Mouse (Mus musculus) heart, embryonic 10.5 days (tissue): ENCODE data around the gene Snhg11. TPM values are rescaled to one million over a fixed set of nuclear protein-coding genes. Genes with fewer than 3 reads are reported as not detected.
A peak's percentile ranks its signal among the peaks of the same experiment; 100 is the strongest.

Experiments used
- DNase-seq: peaks from one replicate; pipeline ENCODE4 v3.0.0-alpha.2; 2017; ENCODE audit warnings: low spot score
- H3K27ac ChIP-seq: fragments of 300-500 bp; sonication (generic); 2 replicates; pipeline ENCODE4 v1.5.1; 2016; ENCODE audit warnings: mild to moderate bottlenecking
- H3K27me3 ChIP-seq: fragments of 300-500 bp; sonication (generic); 2 replicates; pipeline ENCODE4 v1.6.1; 2016; ENCODE audit warnings: mild to moderate bottlenecking; ENCODE audit not compliant: poor library complexity, insufficient read depth, severe bottlenecking
- H3K36me3 ChIP-seq: fragments of 300-500 bp; sonication (generic); 2 replicates; pipeline ENCODE4 v1.6.1; 2016; ENCODE audit warnings: mild to moderate bottlenecking, moderate library complexity
- H3K4me1 ChIP-seq: fragments of 300-500 bp; sonication (generic); 2 replicates; pipeline ENCODE4 v1.6.1; 2016; ENCODE audit warnings: mild to moderate bottlenecking
- H3K4me3 ChIP-seq: fragments of 300-500 bp; sonication (generic); 2 replicates; pipeline ENCODE4 v1.5.1; 2016; ENCODE audit warnings: mild to moderate bottlenecking, moderate library complexity
- H3K9me3 ChIP-seq: fragments of 300-500 bp; sonication (generic); 2 replicates; pipeline ENCODE4 v1.6.1; 2016; ENCODE audit warnings: mild to moderate bottlenecking, moderate library complexity
- WGBS: fragments of 180-500 bp; shearing (Covaris S2); methylation state at CpG from one replicate; pipeline ENCODE4 v1.1.7; 2016; 5-methylcytosine and 5-hydroxymethylcytosine counted together
- polyA plus RNA-seq: library from polyadenylated mRNA; unstranded; fragments of >200 nt; fragmentation: Nextera tagmentation; extraction: Ambion mirVana; gene quantifications from 2 replicates; pipeline ENCODE4 v1.2.1, GENCODE M21; 2016

Gene Snhg11
- polyA plus RNA-seq, 1 experiment from 2014 or later, result 6.7 TPM

DNA sequence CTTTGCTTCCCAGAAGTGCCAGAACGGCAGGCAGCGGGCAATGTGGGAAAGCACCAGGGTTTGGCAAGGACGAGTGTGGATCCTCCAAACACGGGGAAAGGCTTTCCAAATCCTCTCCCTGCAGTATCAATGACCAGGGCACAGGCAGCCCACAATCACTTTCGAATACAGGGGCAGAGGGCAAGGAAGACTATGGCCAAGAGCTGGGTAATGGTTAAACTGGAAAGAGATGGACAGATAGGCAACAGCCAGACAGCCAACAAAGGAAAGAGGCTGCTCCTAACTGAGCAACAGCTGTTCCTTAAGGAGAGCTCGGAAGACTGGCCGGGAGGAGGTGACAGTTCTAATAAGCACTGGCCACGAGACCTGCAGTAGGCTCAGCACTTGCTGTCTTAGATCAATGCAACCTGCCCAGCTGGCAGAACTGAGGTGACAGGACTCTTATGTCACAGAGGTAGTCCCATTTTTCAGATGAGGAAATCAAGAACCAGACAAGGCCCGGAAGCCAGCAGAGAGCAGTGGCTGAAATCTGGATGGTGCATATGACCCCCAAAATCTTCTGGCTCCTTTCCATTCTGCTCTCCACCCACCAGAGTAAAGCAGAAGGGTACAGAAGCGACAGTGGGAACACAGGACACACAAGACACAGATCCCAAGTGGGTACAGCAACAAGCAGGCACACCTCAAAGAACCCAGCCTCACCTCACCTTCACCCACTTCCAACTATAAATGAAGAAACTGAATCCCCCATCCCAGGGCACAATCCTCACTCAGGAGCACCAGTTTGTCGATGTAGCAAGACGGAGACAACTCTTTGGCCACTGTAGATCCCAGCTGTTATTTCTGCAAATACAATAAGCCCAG lies 15.4 kb upstream of the Snhg11 start:
- WGBS, result 71% methylated on average over 12 of the region's 12 CpGs
- Histone ChIP-seq H3K27ac (peak overlapping the region; percentile 97), H3K9me3 (no peaks in the 10 kb centered on the region), H3K36me3 (peaks cover 54% of the 10 kb centered on the region), H3K4me1 (peaks cover 24% of the 10 kb centered on the region), H3K4me3 (peak overlapping the region; percentile 93), H3K27me3 (no peaks in the 10 kb centered on the region)
- no peak for DNase-seq

GRCm38 (mm10) chr2:158360873-158361677 lies 14.4 kb upstream of the Snhg11 start:
- under 1% methylated on average over 41 of the region's 41 CpGs for WGBS
- H3K4me1 ChIP-seq, result peaks cover 24% of the 10 kb centered on the region
- H3K9me3 ChIP-seq, result no peaks in the 10 kb centered on the region
- H3K36me3 ChIP-seq, result peaks cover 43% of the 10 kb centered on the region
- peak overlapping the region; percentile 97 for H3K27ac ChIP-seq
- peak; percentile 96 for DNase-seq
- H3K4me3 ChIP-seq, result peak overlapping the region; percentile 93
- H3K27me3 ChIP-seq, result no peaks in the 10 kb centered on the region

DNA sequence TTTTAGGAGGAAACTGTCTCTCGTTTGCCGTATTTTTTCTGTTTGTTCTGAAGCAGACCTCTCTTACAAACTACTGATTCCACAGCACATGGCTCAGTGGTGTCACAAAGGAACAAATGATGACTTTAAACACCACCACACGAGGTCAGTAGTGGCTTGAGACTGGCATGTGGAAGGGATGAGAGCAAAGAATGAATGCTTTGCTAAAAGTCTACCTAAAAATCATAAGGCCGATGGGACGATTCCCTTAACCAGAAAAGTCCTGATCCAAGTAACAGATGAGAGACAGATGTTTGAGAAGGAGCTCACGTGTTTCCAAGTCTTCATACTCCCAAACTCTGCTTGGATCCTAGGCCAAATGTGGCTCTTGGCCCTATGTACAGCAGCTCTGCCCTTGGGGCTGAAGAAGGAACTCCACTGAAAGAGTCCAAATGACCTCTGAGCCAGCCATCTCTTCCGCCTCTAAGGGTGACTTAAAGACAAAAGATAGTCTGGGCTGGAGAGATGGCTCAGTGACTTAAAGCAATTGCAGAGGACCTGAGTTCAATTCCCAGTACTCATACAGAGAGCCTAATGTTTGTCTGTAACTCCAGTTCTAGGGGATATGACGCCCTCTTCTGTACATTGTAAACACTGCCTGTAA lies 13.6 kb upstream of the Snhg11 start:
- H3K27me3 ChIP-seq, result no peaks in the 10 kb centered on the region
- peak; percentile 74 for DNase-seq
- 42% methylated on average over 8 of the region's 8 CpGs for WGBS
- peaks cover 24% of the 10 kb centered on the region for H3K4me1 ChIP-seq
- H3K4me3 ChIP-seq, result peak overlapping the region; percentile 93
- H3K9me3 ChIP-seq, result no peaks in the 10 kb centered on the region
- H3K36me3 ChIP-seq, result peaks cover 36% of the 10 kb centered on the region
- peak overlapping the region; percentile 97 for H3K27ac ChIP-seq

DNA sequence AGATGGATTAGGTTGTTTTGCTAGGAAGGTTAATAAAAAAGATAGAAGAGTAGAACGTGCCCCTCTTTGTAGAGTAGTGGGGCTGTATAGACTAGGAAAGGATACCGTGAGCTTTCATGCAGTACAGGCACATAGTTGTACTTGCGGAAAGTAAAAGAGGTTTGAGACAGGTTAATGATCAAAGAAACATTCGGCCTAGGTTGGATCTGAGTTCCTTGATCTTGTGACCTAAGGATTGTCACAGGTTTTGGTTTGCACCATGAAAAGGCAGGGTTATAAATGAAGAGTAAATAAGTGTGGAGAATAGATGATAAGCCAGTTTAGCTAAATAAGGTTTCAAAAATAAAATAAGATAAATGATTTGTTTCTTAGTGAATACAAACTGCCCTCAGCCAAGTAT lies 11.3 kb upstream of the Snhg11 start:
- no peak overlapping the region for H3K4me3 ChIP-seq
- peaks cover 12% of the 10 kb centered on the region for H3K4me1 ChIP-seq
- WGBS, result 80% methylated on average over 4 of the region's 4 CpGs
- H3K36me3 ChIP-seq, result peaks cover 12% of the 10 kb centered on the region
- no peak for DNase-seq
- no peak overlapping the region for H3K27ac ChIP-seq
- H3K27me3 ChIP-seq, result no peaks in the 10 kb centered on the region
- no peaks in the 10 kb centered on the region for H3K9me3 ChIP-seq

GRCm38 (mm10) chr2:158365099-158365850 lies 10.2 kb upstream of the Snhg11 start:
- DNase-seq, result no peak
- no peak overlapping the region for H3K4me3 ChIP-seq
- WGBS, result 72% methylated on average over 12 of the region's 12 CpGs
- no peaks in the 10 kb centered on the region for H3K27me3 ChIP-seq
- no peak overlapping the region for H3K27ac ChIP-seq
- H3K4me1 ChIP-seq, result peaks cover 2% of the 10 kb centered on the region
- peaks cover 1% of the 10 kb centered on the region; the same call in 1 of the 2 replicates for H3K36me3 ChIP-seq
- no peaks in the 10 kb centered on the region for H3K9me3 ChIP-seq

GRCm38 (mm10) chr2:158367654-158368053 lies 7.8 kb upstream of the Snhg11 start:
- Histone ChIP-seq H3K27me3 (0 out of 2 replicates have a peak, but pooled peaks cover under 1% of the 10 kb centered on the region), H3K36me3 (no peaks in the 10 kb centered on the region), H3K9me3 (no peaks in the 10 kb centered on the region), H3K4me1 (no peaks in the 10 kb centered on the region), H3K4me3 (no peak overlapping the region), H3K27ac (no peak overlapping the region)
- DNase-seq, result no peak
- 65% methylated on average over 5 of the region's 5 CpGs for WGBS

GRCm38 (mm10) chr2:158368313-158368712 lies 7.1 kb upstream of the Snhg11 start:
- no peak overlapping the region for H3K4me3 ChIP-seq
- DNase-seq, result no peak
- H3K9me3 ChIP-seq, result no peaks in the 10 kb centered on the region
- no peaks in the 10 kb centered on the region for H3K36me3 ChIP-seq
- no peaks in the 10 kb centered on the region for H3K4me1 ChIP-seq
- peaks cover 7% of the 10 kb centered on the region for H3K27me3 ChIP-seq
- H3K27ac ChIP-seq, result no peak overlapping the region
- WGBS, result 85% methylated on average over 8 of the region's 8 CpGs

DNA sequence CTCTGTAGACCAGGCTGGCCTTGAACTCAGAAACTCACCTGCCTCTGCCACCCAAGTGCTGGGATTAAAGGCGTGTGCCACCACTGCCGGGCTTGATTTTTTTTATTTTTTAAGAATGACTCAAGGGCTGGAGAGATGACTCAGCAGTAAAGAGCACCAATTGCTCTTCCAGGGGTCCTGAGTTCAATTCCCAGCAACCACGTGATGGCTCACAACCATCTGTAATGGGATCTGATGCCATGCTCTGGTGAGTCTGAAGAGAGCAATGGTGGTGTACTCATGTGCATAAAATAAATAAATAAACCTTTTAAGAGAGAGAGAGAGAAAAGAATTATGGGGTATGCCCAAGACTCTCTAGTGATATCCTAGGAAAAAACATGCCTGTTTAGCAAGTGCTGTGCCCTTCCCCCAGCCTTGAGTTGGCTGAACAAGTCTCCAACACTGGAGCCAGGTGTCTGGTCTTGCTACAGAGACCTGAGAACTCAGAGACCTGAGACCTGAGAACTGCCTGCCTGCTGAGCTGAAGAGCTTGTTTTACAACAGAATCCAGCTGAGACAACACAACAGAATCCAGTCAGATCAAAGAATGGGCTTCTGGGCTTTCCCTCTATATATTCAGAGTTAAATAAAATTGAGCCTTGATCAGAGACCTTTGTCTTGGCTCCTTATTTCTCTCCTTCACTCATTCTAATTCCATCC lies 5.8 kb upstream of the Snhg11 start:
- no peak for DNase-seq
- Histone ChIP-seq H3K36me3 (no peaks in the 10 kb centered on the region), H3K4me3 (no peak overlapping the region), H3K27me3 (peaks cover 20% of the 10 kb centered on the region), H3K9me3 (no peaks in the 10 kb centered on the region), H3K27ac (no peak overlapping the region), H3K4me1 (no peaks in the 10 kb centered on the region)
- 78% methylated on average over 3 of the region's 3 CpGs for WGBS

GRCm38 (mm10) chr2:158370173-158370550 lies 5.3 kb upstream of the Snhg11 start:
- H3K36me3 ChIP-seq, result no peaks in the 10 kb centered on the region
- H3K9me3 ChIP-seq, result no peaks in the 10 kb centered on the region
- no peaks in the 10 kb centered on the region for H3K4me1 ChIP-seq
- WGBS, result 8% methylated on average over 5 of the region's 5 CpGs
- H3K4me3 ChIP-seq, result no peak overlapping the region
- H3K27ac ChIP-seq, result no peak overlapping the region
- H3K27me3 ChIP-seq, result peaks cover 26% of the 10 kb centered on the region
- DNase-seq, result no peak

DNA sequence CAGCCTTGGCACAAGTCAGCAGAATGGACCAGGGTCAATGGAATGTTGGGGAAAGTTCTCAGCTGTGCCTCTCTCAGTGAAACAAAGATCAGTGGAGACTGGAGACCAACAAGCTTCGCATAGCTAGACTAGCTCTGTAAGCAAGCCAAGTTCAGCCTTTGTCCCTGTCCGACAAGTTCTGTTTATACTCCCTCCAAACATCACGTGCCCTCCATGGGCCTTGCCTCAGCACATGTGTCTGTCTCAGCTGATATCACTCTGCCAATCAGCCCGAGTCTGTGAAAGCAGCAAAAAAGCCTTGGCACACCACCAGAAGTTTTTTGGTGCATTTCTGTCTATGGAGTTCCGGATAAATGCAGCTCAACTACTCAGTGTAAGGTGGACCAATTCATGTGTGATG lies 2.4 kb upstream of the Snhg11 start:
- WGBS, result 66% methylated on average over 5 of the region's 5 CpGs
- Histone ChIP-seq H3K36me3 (no peaks in the 10 kb centered on the region), H3K4me1 (peaks cover 10% of the 10 kb centered on the region; the same call in 1 of the 2 replicates), H3K4me3 (no peak overlapping the region), H3K27me3 (peaks cover 48% of the 10 kb centered on the region), H3K9me3 (no peaks in the 10 kb centered on the region), H3K27ac (no peak overlapping the region)
- no peak for DNase-seq

- Histone ChIP-seq H3K4me1 (peaks cover 10% of the 10 kb centered on the region; the same call in 1 of the 2 replicates), H3K36me3 (no peaks in the 10 kb centered on the region), H3K27ac (no peak overlapping the region), H3K9me3 (no peaks in the 10 kb centered on the region), H3K4me3 (no peak overlapping the region), H3K27me3 (peaks cover 53% of the 10 kb centered on the region)
- no peak for DNase-seq
- WGBS, result 61% methylated on average over 7 of the region's 7 CpGs
Measured at GRCm38 (mm10) chr2:158373516-158373915, 1.9 kb upstream of the Snhg11 start.
